Mouse (Mus musculus) B cell, adult 62 days (primary cell): Measurements from ENCODE around the gene Fosl2. TPM values are rescaled to one million over a fixed set of nuclear protein-coding genes. Genes with fewer than 3 reads are reported as not detected.

Source experiments
- total RNA-seq: library from RNA; stranded (reverse); gene quantifications from 4 replicates; pipeline ENCODE4 v1.2.4, GENCODE M21; 2023

Fosl2 gene
- 48.3 to 62.3 TPM (median 57.0 TPM) in 4 replicates for total RNA-seq

DNA sequence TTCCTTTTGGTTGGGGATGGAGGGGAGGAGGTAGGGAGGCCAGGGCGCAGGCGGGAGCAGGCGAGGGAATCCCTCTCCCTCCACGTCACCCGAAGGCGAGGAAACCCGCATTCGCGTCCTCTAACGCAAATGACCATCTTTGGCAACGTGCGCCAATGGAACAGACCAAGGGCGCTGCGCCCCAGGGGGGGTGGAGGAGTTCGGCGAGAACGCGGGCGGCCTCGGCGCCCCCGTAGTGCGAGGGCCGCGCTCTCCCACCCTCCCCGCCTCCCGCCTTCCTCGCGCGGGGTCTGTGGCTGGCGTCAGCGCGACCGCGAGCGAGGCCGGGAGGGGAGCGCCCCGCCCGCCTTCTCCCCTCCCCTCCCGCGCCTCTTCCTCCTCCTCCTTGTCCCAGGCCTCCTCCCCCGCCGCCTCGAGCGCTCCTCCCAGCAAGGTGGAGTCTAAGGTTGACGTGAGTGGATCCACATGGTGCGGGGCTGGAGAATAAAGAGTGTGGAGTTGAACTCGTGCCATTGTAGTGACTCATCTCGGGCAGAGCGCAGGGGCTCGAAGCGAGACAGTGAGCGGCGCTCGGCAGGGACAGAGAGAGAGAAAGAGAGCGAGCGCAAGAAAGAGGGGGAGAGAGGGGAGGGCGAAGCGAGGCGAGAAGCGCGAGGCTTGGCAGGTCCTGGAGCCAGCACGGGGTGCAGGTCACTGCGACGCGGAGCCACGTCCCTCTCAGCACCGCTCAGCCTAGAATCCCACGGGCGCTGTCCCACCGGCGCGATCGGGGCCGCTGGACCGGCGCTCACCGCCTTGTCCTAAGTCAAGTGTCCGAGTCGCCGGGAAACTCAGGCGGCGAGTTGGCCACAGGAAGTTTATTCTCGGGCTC, at the start of gene Fosl2:
Gene Fosl2, plus strand, starts transcription at position 466 of the 871 bp plus-strand sequence.

Other genes with a start within 250 kb of the Fosl2 start
- not detected in 4 replicates for gene Plb1, start 96.9 kb downstream of the Fosl2 start, total RNA-seq